Mouse (Mus musculus) kidney, postnatal 10 days (tissue): ENCODE results near the gene Nup210l.

Experiments
- DNase-seq: peaks from one replicate; pipeline ENCODE4 v3.0.0; 2021; ENCODE audit warnings: mixed read lengths

Nup210l gene

GRCm38 (mm10) chr3:90103938-90104337, at the start of gene Nup210l:
TSS of gene Nup210l (plus strand) at chr3:90104132.
- DNase-seq = no peak

GRCm38 (mm10) chr3:90061549-90061948, 42.4 kb upstream of the Nup210l start:
- no peak for DNase-seq

DNA sequence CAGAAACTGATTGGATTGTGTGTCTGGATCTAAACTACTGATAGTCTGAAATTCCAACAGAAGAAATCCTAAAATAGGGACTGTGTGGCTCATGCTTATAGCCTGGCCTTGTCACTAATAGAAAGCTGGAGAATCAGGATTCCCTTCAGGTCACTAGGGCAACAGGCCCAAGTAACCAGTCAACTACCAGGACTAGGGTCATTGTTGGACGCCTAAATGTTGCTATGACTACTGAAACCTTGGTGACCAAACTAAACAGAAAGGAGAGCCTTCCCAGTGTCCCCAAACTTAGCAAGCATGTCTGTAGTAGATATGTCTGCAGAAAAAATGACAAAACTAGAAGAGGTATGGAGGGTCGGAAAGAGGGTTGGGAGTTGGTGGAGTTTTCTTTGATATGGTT, 41.4 kb upstream of the Nup210l start:
- no peak for DNase-seq

DNA sequence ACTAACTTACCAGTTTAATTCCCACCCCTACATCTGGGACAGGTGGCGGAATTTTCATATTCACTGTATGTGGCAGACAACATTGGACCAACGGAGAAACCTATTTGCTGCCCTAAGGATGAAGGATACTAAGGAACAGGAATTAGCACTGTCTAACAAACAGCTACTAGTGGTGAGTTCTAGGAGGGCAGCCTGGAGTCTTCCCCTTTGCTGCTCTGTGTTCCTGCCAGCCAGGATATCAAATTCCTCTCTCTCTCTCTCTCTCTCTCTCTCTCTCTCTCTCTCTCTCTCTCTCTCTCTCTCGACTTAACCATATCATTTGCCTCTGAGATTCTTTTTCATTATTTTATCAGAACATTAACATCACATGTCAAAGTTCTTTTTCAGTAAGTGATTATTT, 39.5 kb upstream of the Nup210l start:
- DNase-seq = no peak

GRCm38 (mm10) chr3:90065553-90065952, 38.4 kb upstream of the Nup210l start:
- peak; percentile 69 for DNase-seq

DNA sequence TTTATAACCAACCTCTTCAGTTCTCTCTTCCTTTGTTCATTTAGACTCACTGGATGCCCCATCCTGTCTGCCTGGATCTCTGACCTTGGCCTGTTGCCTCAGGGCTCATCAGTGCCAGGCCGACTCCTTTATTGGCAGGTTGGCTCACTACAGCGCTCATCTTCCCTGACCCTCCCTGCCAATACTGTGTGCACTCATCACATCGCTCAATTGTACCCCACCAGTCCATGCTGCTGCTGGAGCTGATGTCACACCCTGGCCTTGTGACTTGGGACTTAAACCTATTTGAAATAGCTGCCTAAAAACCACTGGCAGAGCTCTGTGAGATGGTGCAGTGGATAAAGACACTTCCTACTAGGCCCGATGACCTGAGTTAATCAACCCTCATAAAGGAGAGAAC, 36.1 kb upstream of the Nup210l start:
- DNase-seq = no peak

GRCm38 (mm10) chr3:90069688-90070087, 34.2 kb upstream of the Nup210l start:
- no peak for DNase-seq

DNA sequence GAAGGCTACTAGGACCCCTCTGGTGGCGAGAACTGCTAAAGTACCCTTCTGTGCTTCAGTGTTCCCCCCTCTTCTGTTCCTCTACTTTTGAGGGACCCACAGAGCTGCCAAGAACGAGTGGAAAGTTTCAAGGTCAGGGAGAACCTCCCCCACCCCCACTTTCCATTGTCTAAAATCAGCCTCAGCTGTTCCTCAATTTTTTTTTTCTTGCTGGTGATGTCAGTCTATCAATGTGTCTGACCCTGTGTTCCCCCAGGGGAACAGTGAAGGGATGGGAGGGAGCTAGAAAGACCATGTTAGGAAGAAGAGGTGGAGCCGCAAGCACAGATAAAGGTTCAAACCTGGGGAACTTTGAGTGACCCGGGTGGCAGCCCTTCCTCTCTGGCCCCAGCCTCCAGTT, 31.6 kb upstream of the Nup210l start, which contains the start of gene Tpm3:
Gene Tpm3, plus strand, starts transcription at position 356 of the 400 bp plus-strand sequence.
- DNase-seq = no peak

DNA sequence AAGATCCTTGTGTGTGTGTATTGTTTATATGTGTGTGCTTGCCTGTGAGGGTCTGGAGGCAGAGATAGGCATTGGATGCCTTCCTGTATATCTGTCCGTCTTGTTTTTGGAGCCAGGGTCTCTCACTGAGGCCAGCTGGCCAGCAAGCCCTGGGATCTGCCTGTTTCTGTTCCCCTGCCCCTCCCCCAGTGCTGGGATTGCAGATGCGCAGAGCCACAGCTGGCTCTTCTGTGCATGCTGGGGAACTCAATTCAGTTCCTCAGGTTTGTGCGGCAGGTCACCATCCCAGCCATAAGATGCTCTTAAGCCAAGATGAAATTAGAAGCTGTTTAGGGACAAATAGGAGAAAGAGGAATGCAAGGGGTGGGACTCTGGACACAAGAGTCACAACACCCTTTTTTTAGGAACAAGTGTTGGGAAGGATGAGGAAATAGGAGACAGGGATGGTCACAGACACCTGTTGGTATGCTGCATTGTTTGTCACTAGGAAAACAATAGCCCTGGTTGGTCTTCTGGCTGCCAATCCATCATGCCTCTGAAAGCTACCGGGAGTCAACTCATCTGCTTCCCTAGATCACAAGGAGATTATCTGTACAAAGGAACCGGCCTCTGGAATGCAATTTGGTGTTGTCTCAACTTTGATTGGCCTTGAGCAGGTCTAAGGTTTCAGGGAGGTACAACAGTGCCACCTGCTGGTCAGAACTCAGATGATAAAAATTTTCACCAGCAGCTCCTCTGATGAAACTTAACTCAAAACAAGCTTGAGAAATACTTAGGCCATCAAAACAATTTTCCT, 26.8 kb upstream of the Nup210l start:
- peak; percentile 90 for DNase-seq

- no peak for DNase-seq
Measured at GRCm38 (mm10) chr3:90078224-90078623, 25.7 kb upstream of the Nup210l start.

- DNase-seq = peak; percentile 96
Measured at GRCm38 (mm10) chr3:90079133-90079762, 24.7 kb upstream of the Nup210l start.

DNA sequence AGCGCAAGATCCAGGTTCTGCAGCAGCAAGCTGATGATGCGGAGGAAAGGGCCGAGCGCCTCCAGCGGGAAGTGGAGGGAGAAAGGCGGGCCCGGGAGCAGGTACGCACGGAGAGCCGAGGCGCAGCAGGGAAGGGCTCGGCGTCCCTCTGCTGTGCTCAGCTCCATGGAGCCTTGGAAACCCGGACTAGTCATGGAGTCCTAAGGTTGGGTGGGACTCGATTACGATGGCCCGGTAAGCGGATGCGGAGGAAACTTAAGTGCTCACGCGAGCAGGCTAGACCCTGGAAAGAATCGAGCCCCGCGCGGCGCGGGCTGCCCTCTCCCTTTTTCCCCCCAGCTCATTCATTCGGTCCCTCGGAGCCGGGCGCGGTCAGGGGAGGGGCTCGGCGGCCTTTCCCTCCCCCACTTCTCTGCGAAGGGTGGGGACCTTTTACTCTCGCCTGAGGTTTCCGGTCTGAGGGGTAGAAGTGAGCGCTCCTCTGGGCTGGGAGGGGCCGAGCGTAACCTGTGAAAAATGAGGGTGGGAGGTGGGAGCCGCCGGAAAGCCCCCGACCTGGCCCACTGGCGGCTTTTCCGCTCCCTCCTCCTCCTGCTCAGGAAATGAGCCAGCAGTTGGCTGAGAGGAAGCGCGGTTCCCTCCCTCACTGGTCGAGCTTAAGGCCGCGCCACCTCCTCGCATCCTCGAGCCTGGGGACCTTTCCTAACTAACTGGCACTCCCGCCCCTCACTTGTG, 24.0 kb upstream of the Nup210l start:
- DNase-seq = peak; percentile 84

GRCm38 (mm10) chr3:90080498-90080863, 23.5 kb upstream of the Nup210l start:
- DNase-seq = no peak

DNA sequence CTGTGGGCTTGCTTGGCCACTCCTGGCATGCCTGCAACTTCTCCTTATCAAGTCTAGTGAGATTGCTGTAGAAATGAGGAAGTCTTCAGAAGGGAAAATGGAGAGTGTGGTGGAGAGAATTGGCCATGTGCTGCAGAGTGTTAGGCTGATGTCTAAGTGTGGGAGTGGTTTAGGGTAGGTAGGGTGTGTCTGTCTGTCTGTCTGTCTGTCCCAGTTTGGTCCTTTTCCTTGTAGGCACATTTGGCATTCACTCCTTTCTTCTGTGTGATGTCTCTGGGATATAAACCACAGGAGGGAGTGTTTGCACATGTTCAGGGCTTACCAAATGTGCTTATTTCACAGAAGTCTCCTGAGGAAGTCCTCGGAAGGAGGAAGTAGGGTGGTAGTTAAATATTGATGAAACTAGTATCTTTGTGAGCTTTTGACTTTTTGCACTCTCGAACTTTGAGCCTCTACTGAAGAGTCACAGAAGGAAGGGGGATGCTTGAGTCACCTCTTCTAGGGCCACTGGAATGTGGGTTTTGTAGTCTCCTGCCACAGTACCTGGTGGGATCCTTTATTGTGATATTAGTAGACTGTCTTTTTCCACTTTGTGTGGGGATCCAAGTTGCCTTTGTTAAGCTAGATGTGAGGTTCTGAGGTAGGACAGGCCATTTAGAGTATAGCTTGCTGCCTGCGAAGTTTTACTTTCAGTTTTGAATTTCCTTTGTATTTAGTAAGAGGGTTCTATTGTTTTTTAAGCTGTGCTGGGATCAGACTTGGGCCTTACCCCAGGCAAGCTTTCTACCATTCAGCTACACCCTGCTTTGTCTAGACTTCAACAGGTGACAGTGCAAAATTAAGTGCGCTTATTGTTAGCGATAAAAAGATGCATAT, 22.3 kb upstream of the Nup210l start:
- DNase-seq = no peak

DNA sequence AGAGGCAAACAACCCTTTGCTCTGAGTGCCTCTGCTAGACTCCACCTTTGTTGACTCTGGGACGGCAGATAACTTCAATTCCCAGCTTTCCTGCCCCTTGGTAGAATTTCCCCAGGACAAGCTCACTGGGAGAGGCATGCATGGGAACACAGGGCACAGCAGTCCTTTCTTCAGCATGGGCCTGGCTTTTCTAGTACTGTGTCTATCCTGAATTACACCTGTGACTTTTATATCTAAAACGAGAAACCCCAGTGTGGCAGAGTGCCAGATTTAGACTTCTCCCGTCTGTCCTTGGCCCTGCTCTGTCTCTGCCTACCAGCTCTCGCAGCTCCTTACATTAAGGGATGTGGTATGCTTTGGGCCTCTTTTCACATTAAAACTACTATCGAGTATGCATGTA, 20.9 kb upstream of the Nup210l start:
- peak; percentile 47 for DNase-seq

DNA sequence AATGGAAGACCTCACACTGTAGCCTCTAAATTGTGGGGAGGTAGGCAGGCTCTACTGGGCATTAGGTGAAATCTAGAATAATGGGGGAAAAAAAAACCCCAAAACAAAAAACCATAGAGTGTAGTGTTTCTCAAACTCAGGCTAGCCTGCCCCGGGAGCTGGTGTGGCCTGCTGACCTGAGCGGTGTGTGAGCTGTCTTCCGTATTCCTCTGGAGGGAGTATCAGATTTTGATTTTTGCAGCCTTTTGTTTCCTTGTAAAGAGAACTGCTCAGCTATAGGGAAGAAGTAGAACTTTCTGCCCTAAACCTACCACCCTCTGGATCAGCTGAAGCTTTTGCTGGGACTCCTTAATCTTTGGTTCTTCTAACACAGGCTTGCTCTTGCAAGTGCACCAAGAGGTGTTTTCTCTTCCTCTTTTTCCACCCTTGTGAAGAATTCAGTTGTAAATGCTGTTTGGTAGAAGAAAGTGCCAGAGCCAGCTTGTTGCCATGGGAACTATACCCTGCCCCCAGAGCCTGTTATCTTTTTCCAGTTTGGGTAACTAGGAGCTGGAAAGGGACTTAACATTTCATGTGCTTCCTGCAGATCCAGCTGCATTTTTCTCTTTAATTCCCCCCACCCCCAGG, 20.1 kb upstream of the Nup210l start:
- DNase-seq = no peak

- DNase-seq = peak; percentile 44
Measured at GRCm38 (mm10) chr3:90084790-90085189, 19.1 kb upstream of the Nup210l start.

- peak; percentile 43 for DNase-seq
Measured at GRCm38 (mm10) chr3:90085281-90085680, 18.7 kb upstream of the Nup210l start.

DNA sequence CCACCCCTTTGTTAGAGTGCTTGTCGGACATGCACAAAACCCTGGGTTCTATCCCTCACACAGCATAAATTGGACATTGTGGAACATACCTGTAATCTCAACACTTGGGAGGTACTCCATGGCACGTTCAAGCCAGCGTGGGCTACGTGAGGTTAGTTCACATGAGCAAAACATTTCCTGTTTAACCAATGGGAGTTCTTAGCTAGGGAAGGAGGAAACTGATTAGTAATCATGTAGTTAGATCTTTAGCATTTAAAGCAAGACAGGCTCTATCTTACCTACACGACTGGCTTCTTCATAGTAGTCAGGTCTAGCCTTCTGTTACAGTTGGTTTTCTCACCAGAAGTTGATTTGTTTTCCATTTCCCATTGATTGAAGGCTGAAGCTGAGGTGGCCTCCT, 17.9 kb upstream of the Nup210l start:
- no peak for DNase-seq

- no peak for DNase-seq
Measured at GRCm38 (mm10) chr3:90088617-90089016, 15.3 kb upstream of the Nup210l start.

- no peak for DNase-seq
Measured at GRCm38 (mm10) chr3:90090892-90091291, 13.0 kb upstream of the Nup210l start.

DNA sequence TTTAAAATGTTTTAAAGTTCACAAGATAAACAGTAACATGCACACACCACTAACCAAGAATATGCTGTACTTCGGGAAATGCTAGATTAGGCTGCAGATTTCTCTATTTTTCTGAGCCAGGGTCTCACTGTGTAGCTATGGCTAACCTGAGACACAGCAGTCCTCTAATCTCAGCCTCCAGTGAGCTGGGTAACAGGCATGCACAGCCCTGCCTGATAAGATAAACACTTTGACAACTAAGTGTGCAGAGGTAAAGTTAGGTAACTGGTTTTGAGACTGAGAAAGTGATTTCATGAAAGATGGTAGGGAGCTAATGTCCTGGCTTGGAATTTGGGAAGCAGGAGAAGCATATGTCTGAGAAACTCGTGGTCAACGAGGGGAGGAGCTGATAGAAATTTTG, 9.5 kb upstream of the Nup210l start:
- no peak for DNase-seq
